Mouse (Mus musculus): ENCODE data around the gene Gng3. TPM values are rescaled to one million over a fixed set of nuclear protein-coding genes. Genes with fewer than 3 reads are reported as not detected.
A peak's percentile ranks its signal among the peaks of the same experiment; 100 is the strongest.

The Gng3 gene
- polyA plus RNA-seq, 1 experiment from 2014 or later, result 30.5 TPM

- H3K4me3 ChIP-seq, result peak overlapping the region; percentile 76
- peaks cover 34% of the 10 kb centered on the region for H3K36me3 ChIP-seq
- no peaks in the 10 kb centered on the region for H3K27me3 ChIP-seq
- H3K9ac ChIP-seq, result peak overlapping the region; percentile 99
- peak overlapping the region; percentile 86 for H3K4me2 ChIP-seq (replicated peaks)
- H3K27ac ChIP-seq, result peak overlapping the region; percentile 100
- no peak for ATAC-seq (ENCODE audit: insufficient number of reproducible peaks, insufficient read depth, low FRiP score, low TSS enrichment)
- no peaks in the 10 kb centered on the region for H3K9me3 ChIP-seq
- 2% methylated on average over 7 of the region's 7 CpGs for WGBS
- H3K4me1 ChIP-seq, result peaks cover 36% of the 10 kb centered on the region
Observed at GRCm38 (mm10) chr19:8821146-8821545, 17.8 kb downstream of the Gng3 start.

GRCm38 (mm10) chr19:8820424-8820956 lies 18.5 kb downstream of the Gng3 start:
- no peaks in the 10 kb centered on the region for H3K27me3 ChIP-seq
- peak overlapping the region; percentile 76 for H3K4me3 ChIP-seq
- H3K27ac ChIP-seq, result peak overlapping the region; percentile 100
- peak overlapping the region; percentile 99 for H3K9ac ChIP-seq
- H3K4me1 ChIP-seq, result peaks cover 36% of the 10 kb centered on the region
- peak overlapping the region; percentile 86 for H3K4me2 ChIP-seq (replicated peaks)
- no peaks in the 10 kb centered on the region for H3K9me3 ChIP-seq
- peaks cover 33% of the 10 kb centered on the region for H3K36me3 ChIP-seq
- WGBS, result under 1% methylated on average over 47 of the region's 48 CpGs
- peak; percentile 2; the same call in 1 of the 2 replicates for ATAC-seq (ENCODE audit: insufficient number of reproducible peaks, insufficient read depth, low FRiP score, low TSS enrichment)

- H3K4me1 ChIP-seq, result peaks cover 36% of the 10 kb centered on the region
- ATAC-seq (ENCODE audit: insufficient number of reproducible peaks, insufficient read depth, low FRiP score, low TSS enrichment), result peak; percentile 97
- peak within 1 kb of the TSS; percentile 99 for H3K9ac ChIP-seq
- H3K4me2 ChIP-seq (replicated peaks), result peak within 1 kb of the TSS; percentile 86
- peaks cover 31% of the 10 kb centered on the region for H3K36me3 ChIP-seq
- no peaks in the 10 kb centered on the region for H3K27me3 ChIP-seq
- H3K9me3 ChIP-seq, result no peaks in the 10 kb centered on the region
- peak within 1 kb of the TSS; percentile 76 for H3K4me3 ChIP-seq
- WGBS, result 0% methylated on average over 82 of the region's 83 CpGs
- H3K27ac ChIP-seq, result peak within 1 kb of the TSS; percentile 100
Observed at GRCm38 (mm10) chr19:8819596-8820423, 19.2 kb downstream of the Gng3 start, which contains the start of gene Hnrnpul2. Gene Hnrnpul2, plus strand, starts transcription at chr19:8820010.

- Histone ChIP-seq H3K27me3 (no peaks in the 10 kb centered on the region), H3K36me3 (peaks cover 29% of the 10 kb centered on the region), H3K9me3 (no peaks in the 10 kb centered on the region), H3K27ac (peak within 1 kb of the TSS; percentile 100), H3K4me1 (peaks cover 36% of the 10 kb centered on the region), H3K9ac (peak within 1 kb of the TSS; percentile 99), H3K4me3 (peak within 1 kb of the TSS; percentile 76), H3K4me2 (replicated peaks) (peak within 1 kb of the TSS; percentile 86)
- peak; percentile 90 for ATAC-seq (ENCODE audit: insufficient number of reproducible peaks, insufficient read depth, low FRiP score, low TSS enrichment)
- WGBS, result under 1% methylated on average over 33 of the region's 33 CpGs
Observed at GRCm38 (mm10) chr19:8818801-8819595, 20.0 kb downstream of the Gng3 start, which contains the start of gene Ttc9c. Gene Ttc9c, minus strand, starts transcription at chr19:8819333.

- Histone ChIP-seq H3K4me1 (peaks cover 36% of the 10 kb centered on the region), H3K27me3 (no peaks in the 10 kb centered on the region), H3K27ac (peak overlapping the region; percentile 100), H3K4me2 (replicated peaks) (peak overlapping the region; percentile 81), H3K36me3 (peaks cover 29% of the 10 kb centered on the region), H3K4me3 (peak overlapping the region; percentile 76), H3K9me3 (no peaks in the 10 kb centered on the region), H3K9ac (peak overlapping the region; percentile 78)
- ATAC-seq (ENCODE audit: insufficient number of reproducible peaks, insufficient read depth, low FRiP score, low TSS enrichment), result no peak
- 30% methylated on average over 14 of the region's 14 CpGs for WGBS
Observed at GRCm38 (mm10) chr19:8818301-8818798, 20.6 kb downstream of the Gng3 start.

- Histone ChIP-seq H3K27ac (no peak overlapping the region), H3K36me3 (peaks cover 34% of the 10 kb centered on the region)
- WGBS, result 79% methylated on average over 3 of the region's 3 CpGs
Observed at GRCm38 (mm10) chr19:8817001-8817400, 22.0 kb downstream of the Gng3 start.

GRCm38 (mm10) chr19:8815812-8816211 lies 23.2 kb downstream of the Gng3 start:
- Histone ChIP-seq H3K4me2 (replicated peaks) (no peak overlapping the region), H3K4me3 (no peak overlapping the region), H3K9me3 (no peaks in the 10 kb centered on the region), H3K27me3 (no peaks in the 10 kb centered on the region), H3K36me3 (peaks cover 42% of the 10 kb centered on the region), H3K4me1 (peaks cover 19% of the 10 kb centered on the region), H3K27ac (no peak overlapping the region), H3K9ac (0 out of 2 replicates have a peak overlapping the region, but pooled peaks have one; percentile 10)
- no peak for ATAC-seq (ENCODE audit: insufficient number of reproducible peaks, insufficient read depth, low FRiP score, low TSS enrichment)
- 83% methylated on average over 11 of the region's 11 CpGs for WGBS

More at GRCm38 (mm10) chr19:8817001-8817400, 22.0 kb downstream of the Gng3 start:
- Histone ChIP-seq H3K4me2 (replicated peaks) (peak overlapping the region; percentile 81), H3K4me3 (peak overlapping the region; percentile 3; the same call in 1 of the 2 replicates), H3K4me1 (peaks cover 22% of the 10 kb centered on the region), H3K9me3 (no peaks in the 10 kb centered on the region), H3K9ac (peak overlapping the region; percentile 46), H3K27me3 (no peaks in the 10 kb centered on the region)
- ATAC-seq (ENCODE audit: insufficient number of reproducible peaks, insufficient read depth, low FRiP score, low TSS enrichment), result no peak

- Histone ChIP-seq H3K27ac (no peak overlapping the region), H3K36me3 (peaks cover 65% of the 10 kb centered on the region), H3K9ac (no peak overlapping the region), H3K4me1 (peaks cover 7% of the 10 kb centered on the region), H3K4me3 (no peak overlapping the region), H3K9me3 (no peaks in the 10 kb centered on the region), H3K27me3 (no peaks in the 10 kb centered on the region), H3K4me2 (replicated peaks) (no peak overlapping the region)
- ATAC-seq (ENCODE audit: insufficient number of reproducible peaks, insufficient read depth, low FRiP score, low TSS enrichment), result no peak
- WGBS, result 95% methylated on average over 5 of the region's 5 CpGs
Observed at GRCm38 (mm10) chr19:8806810-8807209, 32.2 kb downstream of the Gng3 start.

GRCm38 (mm10) chr19:8803879-8804660 lies 34.9 kb downstream of the Gng3 start:
- no peak for ATAC-seq (ENCODE audit: insufficient number of reproducible peaks, insufficient read depth, low FRiP score, low TSS enrichment)
- Histone ChIP-seq H3K27me3 (no peaks in the 10 kb centered on the region), H3K36me3 (peaks cover 46% of the 10 kb centered on the region), H3K9me3 (no peaks in the 10 kb centered on the region), H3K4me1 (peaks cover 7% of the 10 kb centered on the region), H3K4me3 (no peak overlapping the region), H3K4me2 (replicated peaks) (no peak overlapping the region), H3K27ac (no peak overlapping the region), H3K9ac (no peak overlapping the region)
- WGBS, result 89% methylated on average over 11 of the region's 11 CpGs

GRCm38 (mm10) chr19:8803204-8803780 lies 35.7 kb downstream of the Gng3 start:
- H3K36me3 ChIP-seq, result peaks cover 39% of the 10 kb centered on the region
- peak overlapping the region; percentile 53 for H3K4me3 ChIP-seq
- H3K27ac ChIP-seq, result peak overlapping the region; percentile 86
- H3K4me1 ChIP-seq, result peaks cover 7% of the 10 kb centered on the region
- H3K4me2 ChIP-seq (replicated peaks), result peak overlapping the region; percentile 51
- no peak overlapping the region for H3K9ac ChIP-seq
- ATAC-seq (ENCODE audit: insufficient number of reproducible peaks, insufficient read depth, low FRiP score, low TSS enrichment), result no peak
- H3K27me3 ChIP-seq, result no peaks in the 10 kb centered on the region
- H3K9me3 ChIP-seq, result no peaks in the 10 kb centered on the region
- 88% methylated on average over 9 of the region's 9 CpGs for WGBS

Measured in embryonic facial prominence, embryonic 12.5 days (tissue).